Mouse (Mus musculus): Measurements from ENCODE around the gene Nol9. TPM values are rescaled to one million over a fixed set of nuclear protein-coding genes. Genes with fewer than 3 reads are reported as not detected.
A peak's percentile ranks its signal among the peaks of the same experiment; 100 is the strongest.

Nol9 gene
- polyA plus RNA-seq, 1 experiment from 2014 or later = 34.4 TPM

DNA sequence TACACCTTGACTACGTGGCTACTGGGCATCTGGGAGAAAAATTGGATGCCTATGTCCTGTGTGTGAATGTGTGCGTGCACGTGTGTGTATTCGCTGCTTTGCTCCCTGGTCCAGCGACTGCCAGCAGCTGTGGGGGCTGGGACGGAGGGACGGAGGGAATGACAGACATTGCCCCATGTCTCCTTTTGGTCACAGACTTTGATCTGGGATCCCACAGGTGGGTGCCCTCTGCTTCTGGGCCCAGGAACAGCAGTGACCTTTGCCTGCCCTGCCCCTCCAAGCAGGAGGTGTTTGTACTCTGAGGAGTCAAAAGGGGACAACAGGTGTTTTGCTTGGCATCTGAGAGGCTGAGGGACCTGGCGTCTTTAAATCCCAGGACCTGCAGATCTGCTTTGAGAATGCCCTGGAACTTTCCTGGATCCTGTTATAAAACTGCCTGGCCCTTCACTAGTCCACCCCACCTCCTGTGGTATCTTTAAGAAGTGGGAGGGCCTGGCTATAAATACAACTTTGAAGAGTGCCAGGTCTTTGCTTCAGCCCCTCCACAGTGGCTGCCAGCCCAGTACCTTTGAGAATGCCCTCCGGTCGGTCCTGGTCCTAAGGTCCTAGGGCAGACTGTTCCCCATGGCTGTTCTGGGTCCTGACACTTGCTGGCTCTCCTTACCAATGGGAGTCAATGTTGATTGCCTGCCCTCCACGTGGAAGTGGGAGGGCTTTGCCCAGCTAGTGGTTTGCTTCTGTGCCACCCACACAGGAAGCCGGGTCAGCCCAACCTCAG is 25.9 kb upstream of the Nol9 start:
- ATAC-seq (ENCODE audit: low FRiP score, low read depth) = no peak
- WGBS = 83% methylated on average over 12 of the region's 12 CpGs
- Histone ChIP-seq H3K27ac (no peak overlapping the region), H3K9me3 (no peaks in the 10 kb centered on the region), H3K36me3 (peaks cover 54% of the 10 kb centered on the region), H3K4me2 (replicated peaks) (no peak overlapping the region), H3K9ac (peak overlapping the region; percentile 1; the same call in 1 of the 2 replicates), H3K4me1 (peaks cover 26% of the 10 kb centered on the region), H3K4me3 (no peak overlapping the region; the same call in 1 of the 2 replicates), H3K27me3 (no peaks in the 10 kb centered on the region)

DNA sequence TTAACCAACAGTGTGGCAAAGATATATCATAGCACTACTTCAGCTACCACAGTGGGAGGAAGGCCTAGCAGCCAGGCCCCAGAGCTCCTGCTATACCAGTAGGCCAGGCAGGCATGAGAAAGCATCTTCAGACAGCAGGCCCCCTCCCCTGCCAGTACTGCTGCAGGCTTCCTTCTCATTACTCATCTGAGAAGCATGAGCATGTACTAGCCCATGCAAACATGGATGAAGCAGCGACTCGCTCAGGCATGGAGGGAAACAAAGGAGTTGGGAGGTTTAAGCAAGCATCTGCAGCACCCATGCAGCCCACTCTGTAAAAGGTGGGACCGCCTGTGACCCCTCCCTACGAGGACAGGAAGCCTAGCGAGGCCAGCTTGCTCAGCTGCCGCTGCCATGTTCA is 20.0 kb upstream of the Nol9 start:
- WGBS = 82% methylated on average over 6 of the region's 6 CpGs
- no peak for ATAC-seq (ENCODE audit: low FRiP score, low read depth)
- H3K27me3 ChIP-seq = no peaks in the 10 kb centered on the region
- H3K4me2 ChIP-seq (replicated peaks) = no peak overlapping the region
- H3K27ac ChIP-seq = no peak overlapping the region
- peaks cover 91% of the 10 kb centered on the region for H3K36me3 ChIP-seq
- H3K9ac ChIP-seq = no peak overlapping the region
- no peak overlapping the region for H3K4me3 ChIP-seq
- H3K4me1 ChIP-seq = no peaks in the 10 kb centered on the region
- no peaks in the 10 kb centered on the region for H3K9me3 ChIP-seq

GRCm38 (mm10) chr4:152020024-152020423 is 19.1 kb upstream of the Nol9 start:
- Histone ChIP-seq H3K36me3 (peaks cover 91% of the 10 kb centered on the region), H3K9me3 (no peaks in the 10 kb centered on the region), H3K9ac (no peak overlapping the region), H3K27me3 (no peaks in the 10 kb centered on the region), H3K4me1 (peaks cover 5% of the 10 kb centered on the region), H3K4me3 (no peak overlapping the region), H3K4me2 (replicated peaks) (no peak overlapping the region), H3K27ac (no peak overlapping the region)
- no peak for ATAC-seq (ENCODE audit: low FRiP score, low read depth)
- WGBS = 93% methylated on average over 21 of the region's 21 CpGs

- no peak overlapping the region for H3K4me3 ChIP-seq
- WGBS = 80% methylated on average over 12 of the region's 12 CpGs
Observed at GRCm38 (mm10) chr4:152021568-152022097, 17.5 kb upstream of the Nol9 start.

DNA sequence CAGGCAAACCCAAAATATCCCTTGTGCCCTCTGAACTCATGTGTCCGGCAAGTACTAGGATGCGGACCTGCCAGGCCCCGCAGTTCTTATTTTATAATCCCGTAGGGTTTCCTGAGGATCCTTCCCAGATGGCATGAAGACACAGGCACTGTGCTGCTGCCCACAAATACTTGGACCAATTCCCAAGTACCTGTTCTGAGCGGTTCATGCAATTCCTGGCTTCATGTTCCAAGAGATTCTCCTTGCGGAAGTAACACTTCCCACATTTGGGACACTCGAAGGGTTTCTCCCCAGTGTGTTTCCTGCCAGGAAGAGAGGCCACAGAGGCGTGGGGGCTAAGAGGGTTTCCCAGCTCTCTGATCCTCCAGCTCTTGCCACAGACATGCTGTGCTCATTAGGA is 16.6 kb upstream of the Nol9 start:
- H3K9me3 ChIP-seq = no peaks in the 10 kb centered on the region
- no peak for ATAC-seq (ENCODE audit: low FRiP score, low read depth)
- H3K27me3 ChIP-seq = no peaks in the 10 kb centered on the region
- no peak overlapping the region for H3K4me2 ChIP-seq (replicated peaks)
- H3K27ac ChIP-seq = no peak overlapping the region
- 0 out of 2 replicates have a peak overlapping the region, but pooled peaks have one; percentile 20 for H3K9ac ChIP-seq
- no peak overlapping the region for H3K4me3 ChIP-seq
- 90% methylated on average over 8 of the region's 8 CpGs for WGBS
- H3K36me3 ChIP-seq = peaks cover 79% of the 10 kb centered on the region
- H3K4me1 ChIP-seq = peaks cover 25% of the 10 kb centered on the region

More at GRCm38 (mm10) chr4:152021568-152022097, 17.5 kb upstream of the Nol9 start:
- ATAC-seq (ENCODE audit: low FRiP score, low read depth) = no peak
- Histone ChIP-seq H3K4me2 (replicated peaks) (no peak overlapping the region), H3K27me3 (no peaks in the 10 kb centered on the region), H3K9me3 (no peaks in the 10 kb centered on the region), H3K4me1 (peaks cover 22% of the 10 kb centered on the region), H3K36me3 (peaks cover 84% of the 10 kb centered on the region), H3K27ac (no peak overlapping the region), H3K9ac (0 out of 2 replicates have a peak overlapping the region, but pooled peaks have one; percentile 20)

- Histone ChIP-seq H3K27me3 (no peaks in the 10 kb centered on the region), H3K36me3 (peaks cover 60% of the 10 kb centered on the region), H3K9me3 (no peaks in the 10 kb centered on the region), H3K4me1 (peaks cover 36% of the 10 kb centered on the region), H3K4me3 (no peak overlapping the region), H3K4me2 (replicated peaks) (no peak overlapping the region; the same call in 1 of the 2 replicates), H3K9ac (peak overlapping the region; percentile 84), H3K27ac (no peak overlapping the region)
- whole genome bisulfite sequencing = 89% methylated on average over 11 of the region's 11 CpGs
- ATAC-seq (ENCODE audit: low FRiP score, low read depth) = no peak
Observed at GRCm38 (mm10) chr4:152024525-152024924, 14.6 kb upstream of the Nol9 start.

DNA sequence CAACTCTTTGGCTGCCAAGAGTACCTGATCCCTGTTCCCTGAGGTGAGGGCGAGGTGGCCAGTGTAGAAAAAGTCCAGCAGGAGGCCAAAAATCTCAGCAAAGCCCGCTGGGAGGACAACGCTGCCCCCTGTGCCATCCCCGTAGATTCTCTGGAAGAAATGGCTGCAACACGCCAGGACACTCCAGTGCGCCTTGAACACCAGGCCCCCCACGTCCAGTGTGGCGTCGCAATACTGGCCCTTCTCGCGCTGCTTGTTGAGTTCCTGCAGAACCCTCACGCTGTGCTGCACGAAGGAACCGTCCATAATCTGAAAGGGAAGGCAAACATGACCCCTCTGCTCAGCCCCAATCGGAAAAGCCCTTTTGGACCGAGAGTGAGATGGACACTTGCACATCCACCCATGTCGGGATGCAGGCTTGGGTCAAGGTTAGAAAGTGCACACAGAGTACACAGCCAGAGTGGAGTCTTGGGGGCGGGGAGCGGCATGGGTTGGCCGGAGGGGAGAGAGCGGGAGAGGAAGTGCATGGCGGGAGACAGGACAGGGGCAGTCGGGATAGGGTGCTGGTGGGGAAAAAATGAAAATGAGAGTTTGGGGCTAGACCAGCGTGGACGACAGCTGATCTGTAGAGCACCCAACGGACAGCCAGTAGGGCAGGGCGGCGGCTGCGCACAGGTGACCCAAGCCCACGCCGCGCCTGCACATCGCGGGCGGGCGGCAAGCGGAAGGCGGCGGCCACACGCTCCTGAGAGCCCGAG is 12.2 kb upstream of the Nol9 start:
- H3K4me2 ChIP-seq (replicated peaks) = peak overlapping the region; percentile 98
- WGBS = 3% methylated on average over 41 of the region's 41 CpGs
- no peaks in the 10 kb centered on the region for H3K9me3 ChIP-seq
- peak overlapping the region; percentile 81 for H3K4me3 ChIP-seq
- peaks cover 42% of the 10 kb centered on the region for H3K4me1 ChIP-seq
- H3K27ac ChIP-seq = peak overlapping the region; percentile 44; the same call in 1 of the 2 replicates
- ATAC-seq (ENCODE audit: low FRiP score, low read depth) = peak; percentile 29
- H3K9ac ChIP-seq = peak overlapping the region; percentile 84
- peaks cover 36% of the 10 kb centered on the region for H3K36me3 ChIP-seq
- H3K27me3 ChIP-seq = peaks cover 3% of the 10 kb centered on the region; the same call in 1 of the 2 replicates

GRCm38 (mm10) chr4:152027524-152027923 is 11.6 kb upstream of the Nol9 start, which contains the start of gene Zbtb48:
Zbtb48 (minus strand) TSS chr4:152027671.
- H3K4me3 ChIP-seq = peak within 1 kb of the TSS; percentile 81
- H3K9me3 ChIP-seq = no peaks in the 10 kb centered on the region
- peak; percentile 99 for ATAC-seq (ENCODE audit: low FRiP score, low read depth)
- peak within 1 kb of the TSS; percentile 98 for H3K4me2 ChIP-seq (replicated peaks)
- WGBS = under 1% methylated on average over 35 of the region's 35 CpGs
- H3K36me3 ChIP-seq = peaks cover 30% of the 10 kb centered on the region
- peaks cover 42% of the 10 kb centered on the region for H3K4me1 ChIP-seq
- peak within 1 kb of the TSS; percentile 44; the same call in 1 of the 2 replicates for H3K27ac ChIP-seq
- H3K27me3 ChIP-seq = peaks cover 7% of the 10 kb centered on the region; the same call in 1 of the 2 replicates
- peak within 1 kb of the TSS; percentile 84 for H3K9ac ChIP-seq

- H3K9me3 ChIP-seq = no peaks in the 10 kb centered on the region
- peaks cover 21% of the 10 kb centered on the region for H3K36me3 ChIP-seq
- peak overlapping the region; percentile 81 for H3K4me3 ChIP-seq
- peak overlapping the region; percentile 98 for H3K4me2 ChIP-seq (replicated peaks)
- peaks cover 42% of the 10 kb centered on the region for H3K4me1 ChIP-seq
- H3K27ac ChIP-seq = no peak overlapping the region
- H3K27me3 ChIP-seq = peaks cover 7% of the 10 kb centered on the region; the same call in 1 of the 2 replicates
- ATAC-seq (ENCODE audit: low FRiP score, low read depth) = no peak
- WGBS = 63% methylated on average over 15 of the region's 15 CpGs
- peak overlapping the region; percentile 73 for H3K9ac ChIP-seq
Observed at GRCm38 (mm10) chr4:152028456-152028855, 10.7 kb upstream of the Nol9 start.

- Histone ChIP-seq H3K27me3 (peaks cover 7% of the 10 kb centered on the region; the same call in 1 of the 2 replicates), H3K9me3 (no peaks in the 10 kb centered on the region), H3K4me3 (no peak overlapping the region), H3K27ac (no peak overlapping the region), H3K4me1 (peaks cover 42% of the 10 kb centered on the region), H3K36me3 (peaks cover 16% of the 10 kb centered on the region), H3K4me2 (replicated peaks) (no peak overlapping the region; the same call in 1 of the 2 replicates), H3K9ac (no peak overlapping the region)
- no peak for ATAC-seq (ENCODE audit: low FRiP score, low read depth)
- WGBS = 50% methylated on average over 5 of the region's 5 CpGs
Observed at GRCm38 (mm10) chr4:152029087-152029486, 10.0 kb upstream of the Nol9 start.

- Histone ChIP-seq H3K4me2 (replicated peaks) (no peak overlapping the region), H3K36me3 (peaks cover 6% of the 10 kb centered on the region), H3K9me3 (no peaks in the 10 kb centered on the region), H3K27ac (no peak overlapping the region), H3K27me3 (peaks cover 7% of the 10 kb centered on the region; the same call in 1 of the 2 replicates), H3K9ac (0 out of 2 replicates have a peak overlapping the region, but pooled peaks have one; percentile 5), H3K4me3 (no peak overlapping the region; the same call in 1 of the 2 replicates), H3K4me1 (peaks cover 37% of the 10 kb centered on the region)
- no peak for ATAC-seq (ENCODE audit: low FRiP score, low read depth)
- 77% methylated on average over 4 of the region's 4 CpGs for WGBS
Observed at GRCm38 (mm10) chr4:152029997-152030396, 9.1 kb upstream of the Nol9 start.
